Mouse (Mus musculus) 416B (cell line): ENCODE results near the gene Prn.
A peak's percentile ranks its signal among the peaks of the same experiment; 100 is the strongest.

Experiments
- DNase-seq: peaks from one replicate; pipeline ENCODE4 v3.0.0; 2011; ENCODE audit warnings: low read depth

Gene Prn

GRCm38 (mm10) chr2:131906846-131907245 lies 2.9 kb upstream of the Prn start:
- DNase-seq: no peak

GRCm38 (mm10) chr2:131907311-131907710 lies 2.4 kb upstream of the Prn start:
- no peak for DNase-seq

- DNase-seq: no peak
Measured at GRCm38 (mm10) chr2:131908351-131908861, 1.4 kb upstream of the Prn start.

GRCm38 (mm10) chr2:131908906-131909305 lies 851 bp upstream of the Prn start:
- no peak for DNase-seq

- no peak for DNase-seq
Measured at GRCm38 (mm10) chr2:131910847-131911246, 1.1 kb downstream of the Prn start.

- DNase-seq: no peak
Measured at GRCm38 (mm10) chr2:131911341-131911740, 1.6 kb downstream of the Prn start.

GRCm38 (mm10) chr2:131912526-131913258 lies 2.9 kb downstream of the Prn start:
- DNase-seq: no peak

GRCm38 (mm10) chr2:131932275-131932902 lies 22.6 kb downstream of the Prn start:
- no peak for DNase-seq

GRCm38 (mm10) chr2:131933013-131933412 lies 23.3 kb downstream of the Prn start:
- DNase-seq: no peak

GRCm38 (mm10) chr2:131933598-131933997 lies 23.8 kb downstream of the Prn start:
- no peak for DNase-seq

GRCm38 (mm10) chr2:131934243-131934642 lies 24.5 kb downstream of the Prn start:
- DNase-seq: no peak

GRCm38 (mm10) chr2:131935390-131936105 lies 25.8 kb downstream of the Prn start:
- DNase-seq: peak; percentile 93

- DNase-seq: no peak
Measured at GRCm38 (mm10) chr2:131936410-131936809, 26.7 kb downstream of the Prn start.

GRCm38 (mm10) chr2:131939404-131940111 lies 29.8 kb downstream of the Prn start:
- peak; percentile 71 for DNase-seq

GRCm38 (mm10) chr2:131940506-131940905 lies 30.7 kb downstream of the Prn start:
- no peak for DNase-seq

GRCm38 (mm10) chr2:131941501-131941900 lies 31.7 kb downstream of the Prn start:
- no peak for DNase-seq

- DNase-seq: no peak
Measured at GRCm38 (mm10) chr2:131944370-131944769, 34.6 kb downstream of the Prn start.

- peak; percentile 93 for DNase-seq
Measured at GRCm38 (mm10) chr2:131945225-131945624, 35.5 kb downstream of the Prn start.

GRCm38 (mm10) chr2:131945765-131946164 lies 36.0 kb downstream of the Prn start:
- DNase-seq: no peak

- no peak for DNase-seq
Measured at GRCm38 (mm10) chr2:131946351-131946750, 36.6 kb downstream of the Prn start.

- DNase-seq: no peak
Measured at GRCm38 (mm10) chr2:131948156-131948555, 38.4 kb downstream of the Prn start.
